Mouse (Mus musculus) hindbrain, embryonic 14.5 days (tissue): Measurements from ENCODE around the gene Dbndd2. TPM values are rescaled to one million over a fixed set of nuclear protein-coding genes. Genes with fewer than 3 reads are reported as not detected.

ENCODE experiments used
- ATAC-seq: fragments of 200-750 bp; cut with Nextera tagmentation; 2 replicates; pipeline ENCODE4 v1.8.0; 2017; ENCODE audit warnings: moderate number of reproducible peaks, mild to moderate bottlenecking, moderate TSS enrichment, moderate library complexity; ENCODE audit not compliant: low FRiP score
- DNase-seq: peaks from one replicate; pipeline ENCODE4 v3.0.0-alpha.2; 2015; ENCODE audit warnings: low spot score
- H3K27ac ChIP-seq: fragments of 300-500 bp; sonication (generic); 2 replicates; pipeline ENCODE4 v1.5.1; 2014; ENCODE audit warnings: mild to moderate bottlenecking, moderate library complexity
- H3K27me3 ChIP-seq: fragments of 300-500 bp; sonication (generic); 2 replicates; pipeline ENCODE4 v1.6.1; 2014; ENCODE audit warnings: mild to moderate bottlenecking, low read length, mixed read lengths; ENCODE audit not compliant: control insufficient read depth, insufficient read depth
- H3K36me3 ChIP-seq: fragments of 300-500 bp; sonication (generic); replicated peaks from 2 replicates; pipeline ENCODE4 v1.6.1; 2014; ENCODE audit not compliant: control insufficient read depth, insufficient read depth
- H3K4me1 ChIP-seq: fragments of 300-500 bp; sonication (generic); replicated peaks from 2 replicates; pipeline ENCODE4 v1.6.1; 2014; ENCODE audit warnings: antibody characterized with exemption, low read length, mixed read lengths; ENCODE audit not compliant: control insufficient read depth, insufficient read depth
- H3K4me2 ChIP-seq: fragments of 300-500 bp; sonication (generic); replicated peaks from 2 replicates; pipeline ENCODE4 v1.6.1; 2014; ENCODE audit warnings: mild to moderate bottlenecking, moderate library complexity
- H3K4me3 ChIP-seq: fragments of 300-500 bp; sonication (generic); replicated peaks from 2 replicates; pipeline ENCODE4 v1.5.1; 2014; ENCODE audit warnings: mild to moderate bottlenecking, low read length
- H3K9ac ChIP-seq: fragments of 300-500 bp; sonication (generic); 2 replicates; pipeline ENCODE4 v1.6.1; 2014
- H3K9me3 ChIP-seq: fragments of 300-500 bp; sonication (generic); 2 replicates; pipeline ENCODE4 v1.6.1; 2016; ENCODE audit warnings: low read length; ENCODE audit not compliant: control insufficient read depth
- WGBS: fragments of 180-500 bp; shearing (Covaris S2); extraction: QIAGEN DNeasy Blood & Tissue Kit; methylation state at CpG from one replicate; pipeline ENCODE4 v1.1.7; 2014; 5-methylcytosine and 5-hydroxymethylcytosine counted together
- polyA plus RNA-seq: library from polyadenylated mRNA; unstranded; fragments of >200 nt; fragmentation: Nextera tagmentation; extraction: Ambion mirVana; gene quantifications from 2 replicates; pipeline ENCODE4 v1.2.1, GENCODE M21; 2014

The Dbndd2 gene
- polyA plus RNA-seq, 1 experiment from 2014 or later: 13.8 TPM

- no peaks in the 10 kb centered on the region for H3K9me3 ChIP-seq
- H3K36me3 ChIP-seq: no peaks in the 10 kb centered on the region
- H3K4me2 ChIP-seq: no peak overlapping the region
- no peaks in the 10 kb centered on the region for H3K27me3 ChIP-seq
- H3K4me1 ChIP-seq: no peaks in the 10 kb centered on the region; the same call in 1 of the 2 replicates
- H3K9ac ChIP-seq: no peak overlapping the region
- WGBS: 8% methylated on average over 3 of the region's 3 CpGs
- DNase-seq (no peak), ATAC-seq (no peak)
- H3K27ac ChIP-seq: no peak overlapping the region
- H3K4me3 ChIP-seq: no peak overlapping the region
These were observed 34.9 kb downstream of the Dbndd2 start for GRCm38 (mm10) chr2:164520782-164521181.

GRCm38 (mm10) chr2:164521841-164522240 is 35.9 kb downstream of the Dbndd2 start:
- DNase-seq (no peak), ATAC-seq (no peak)
- WGBS: 14% methylated on average over 11 of the region's 11 CpGs
- Histone ChIP-seq H3K9ac (no peak overlapping the region), H3K27ac (no peak overlapping the region), H3K27me3 (no peaks in the 10 kb centered on the region), H3K36me3 (no peaks in the 10 kb centered on the region), H3K4me2 (0 out of 2 replicates have a peak overlapping the region, but pooled peaks have one; percentile 7), H3K4me3 (no peak overlapping the region), H3K9me3 (no peaks in the 10 kb centered on the region), H3K4me1 (no peaks in the 10 kb centered on the region; the same call in 1 of the 2 replicates)

- no peak overlapping the region for H3K4me2 ChIP-seq
- no peak overlapping the region for H3K4me3 ChIP-seq
- H3K4me1 ChIP-seq: no peaks in the 10 kb centered on the region; the same call in 1 of the 2 replicates
- no peaks in the 10 kb centered on the region for H3K27me3 ChIP-seq
- ATAC-seq: no peak
- 34% methylated on average over 8 of the region's 8 CpGs for WGBS
- H3K27ac ChIP-seq: no peak overlapping the region
- H3K9me3 ChIP-seq: no peaks in the 10 kb centered on the region
- no peak for DNase-seq
- no peak overlapping the region for H3K9ac ChIP-seq
- no peaks in the 10 kb centered on the region for H3K36me3 ChIP-seq
These were observed 36.4 kb downstream of the Dbndd2 start for GRCm38 (mm10) chr2:164522280-164522679.

GRCm38 (mm10) chr2:164523301-164523773 is 37.4 kb downstream of the Dbndd2 start:
- no peaks in the 10 kb centered on the region; the same call in 1 of the 2 replicates for H3K4me1 ChIP-seq
- DNase-seq (no peak), ATAC-seq (no peak)
- H3K9me3 ChIP-seq: no peaks in the 10 kb centered on the region
- H3K36me3 ChIP-seq: no peaks in the 10 kb centered on the region
- 80% methylated on average over 10 of the region's 10 CpGs for WGBS
- no peaks in the 10 kb centered on the region for H3K27me3 ChIP-seq
- no peak overlapping the region for H3K27ac ChIP-seq
- no peak overlapping the region for H3K4me3 ChIP-seq
- no peak overlapping the region for H3K4me2 ChIP-seq
- H3K9ac ChIP-seq: no peak overlapping the region

GRCm38 (mm10) chr2:164528557-164528956 is 42.7 kb downstream of the Dbndd2 start:
- Histone ChIP-seq H3K27ac (no peak overlapping the region), H3K4me2 (no peak overlapping the region), H3K36me3 (no peaks in the 10 kb centered on the region), H3K4me3 (no peak overlapping the region), H3K27me3 (no peaks in the 10 kb centered on the region), H3K4me1 (no peaks in the 10 kb centered on the region), H3K9me3 (no peaks in the 10 kb centered on the region), H3K9ac (no peak overlapping the region)
- WGBS: 76% methylated on average over 5 of the region's 5 CpGs
- no peak for ATAC-seq
- no peak for DNase-seq

- no peaks in the 10 kb centered on the region for H3K4me1 ChIP-seq
- H3K9me3 ChIP-seq: no peaks in the 10 kb centered on the region
- H3K36me3 ChIP-seq: no peaks in the 10 kb centered on the region
- H3K4me2 ChIP-seq: no peak overlapping the region
- WGBS: 7% methylated on average over 3 of the region's 3 CpGs
- no peak overlapping the region for H3K4me3 ChIP-seq
- no peak for ATAC-seq
- no peak overlapping the region for H3K9ac ChIP-seq
- H3K27me3 ChIP-seq: no peaks in the 10 kb centered on the region
- no peak overlapping the region for H3K27ac ChIP-seq
- peak; percentile 82 for DNase-seq
These were observed 45.3 kb downstream of the Dbndd2 start for GRCm38 (mm10) chr2:164531169-164531568.

GRCm38 (mm10) chr2:164534315-164534714 is 48.4 kb downstream of the Dbndd2 start:
- ATAC-seq: no peak
- H3K36me3 ChIP-seq: no peaks in the 10 kb centered on the region
- H3K9me3 ChIP-seq: no peaks in the 10 kb centered on the region
- DNase-seq: no peak
- 92% methylated on average over 10 of the region's 10 CpGs for WGBS
- no peak overlapping the region for H3K9ac ChIP-seq
- no peaks in the 10 kb centered on the region for H3K27me3 ChIP-seq
- no peaks in the 10 kb centered on the region for H3K4me1 ChIP-seq
- H3K4me3 ChIP-seq: no peak overlapping the region
- no peak overlapping the region for H3K4me2 ChIP-seq
- H3K27ac ChIP-seq: no peak overlapping the region

GRCm38 (mm10) chr2:164537003-164537402 is 51.1 kb downstream of the Dbndd2 start:
- H3K4me3 ChIP-seq: no peak overlapping the region
- no peak for ATAC-seq
- no peaks in the 10 kb centered on the region for H3K4me1 ChIP-seq
- H3K9me3 ChIP-seq: no peaks in the 10 kb centered on the region
- H3K9ac ChIP-seq: no peak overlapping the region
- no peaks in the 10 kb centered on the region for H3K36me3 ChIP-seq
- WGBS: 85% methylated on average over 4 of the region's 4 CpGs
- no peak overlapping the region for H3K27ac ChIP-seq
- no peak for DNase-seq
- H3K4me2 ChIP-seq: no peak overlapping the region
- no peaks in the 10 kb centered on the region for H3K27me3 ChIP-seq

- Histone ChIP-seq H3K9me3 (no peaks in the 10 kb centered on the region), H3K4me1 (no peaks in the 10 kb centered on the region), H3K36me3 (no peaks in the 10 kb centered on the region), H3K9ac (no peak overlapping the region), H3K27me3 (no peaks in the 10 kb centered on the region), H3K4me3 (no peak overlapping the region), H3K27ac (no peak overlapping the region), H3K4me2 (no peak overlapping the region)
- DNase-seq (no peak), ATAC-seq (no peak)
- 47% methylated on average over 8 of the region's 8 CpGs for WGBS
These were observed 54.9 kb downstream of the Dbndd2 start for GRCm38 (mm10) chr2:164540652-164541427.
